Mouse (Mus musculus) liver, embryonic 14.5 days (tissue): Measurements from ENCODE around the gene Ptprn2.

Experiments used
- CTCF ChIP-seq: IDR thresholded peaks from 2 replicates; pipeline ENCODE4 v1.5.1; 2016; ENCODE audit warnings: antibody characterized with exemption, low read depth, control low read depth
- EP300 ChIP-seq: IDR thresholded peaks from 2 replicates; pipeline ENCODE4 v1.6.1; 2016; ENCODE audit warnings: antibody characterized with exemption, low read depth

- TF ChIP-seq CTCF (no peak), EP300 (no peak)
Observed at GRCm38 (mm10) chr12:116856307-116856706, 370.8 kb downstream of the Ptprn2 start.
